Mouse (Mus musculus) common myeloid progenitor, adult 5-6 weeks (primary cell): Measurements from ENCODE around the gene Hoxc12. TPM values are rescaled to one million over a fixed set of nuclear protein-coding genes. Genes with fewer than 3 reads are reported as not detected.

Source experiments
- ATAC-seq: replicated peaks from 2 replicates; pipeline ENCODE4 v1.8.0; 2016; ENCODE audit warnings: low read depth, mild to moderate bottlenecking, moderate TSS enrichment, inconsistent platforms; ENCODE audit not compliant: poor library complexity, severe bottlenecking
- total RNA-seq: library from RNA; stranded (forward); fragments of 200-1000, 187-1606 nt; gene quantifications from 2 replicates; pipeline ENCODE4 v1.2.3, GENCODE M21; 2017

Gene Hoxc12
- total RNA-seq = not detected in 2 replicates

DNA sequence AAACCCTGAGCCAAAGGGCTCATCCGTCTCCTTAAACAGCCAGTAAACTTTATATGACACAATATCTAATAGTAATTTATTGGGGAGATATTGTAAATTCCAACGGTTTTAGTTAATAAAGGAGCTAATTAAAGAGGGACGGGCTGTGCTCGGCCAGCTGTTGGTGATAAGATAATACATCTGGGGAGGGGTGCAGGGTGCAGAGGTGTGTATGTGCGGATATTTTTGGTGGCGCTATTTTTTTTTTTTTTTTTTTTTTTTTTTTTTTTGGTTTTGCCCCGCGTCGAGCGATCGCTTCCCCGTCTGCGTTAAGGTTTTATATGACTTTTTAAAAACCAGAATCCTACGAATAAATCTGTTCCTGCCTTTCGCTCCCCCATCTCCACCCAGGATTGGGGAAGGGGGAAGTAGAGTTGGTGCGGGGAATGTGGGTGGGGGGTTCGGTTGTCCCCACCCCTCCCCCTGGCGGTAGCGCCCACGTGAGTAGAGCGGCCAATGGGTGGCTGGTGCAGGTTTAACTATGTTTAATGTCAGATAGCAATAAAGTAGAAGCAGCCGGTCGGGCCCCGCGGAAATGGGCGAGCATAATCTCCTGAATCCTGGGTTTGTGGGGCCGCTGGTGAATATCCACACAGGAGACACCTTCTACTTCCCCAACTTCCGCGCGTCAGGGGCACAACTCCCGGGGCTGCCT, at the start of gene Hoxc12:
Gene Hoxc12 (plus strand): TSS at position 479 of the 694 bp plus-strand sequence.
- no peak for ATAC-seq

DNA sequence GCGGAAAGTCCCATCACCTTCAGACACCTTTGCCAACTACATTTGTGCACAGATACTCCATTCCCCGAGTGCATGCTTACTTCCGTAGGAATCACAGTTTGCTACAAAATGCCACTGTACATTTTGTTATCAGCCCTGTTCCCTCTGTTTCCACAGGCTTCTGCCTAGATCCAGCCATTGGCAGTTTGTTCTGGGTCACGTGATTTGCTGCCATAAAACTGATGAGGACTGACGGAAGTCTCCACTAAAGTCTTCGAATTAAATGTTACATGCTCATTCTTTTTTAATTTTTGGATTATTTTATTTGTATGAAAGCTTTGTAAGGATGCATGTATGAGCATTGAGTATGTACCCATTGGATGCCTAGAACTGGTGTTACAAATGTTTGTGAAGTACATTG, 41.4 kb upstream of the Hoxc12 start:
- ATAC-seq = no peak

DNA sequence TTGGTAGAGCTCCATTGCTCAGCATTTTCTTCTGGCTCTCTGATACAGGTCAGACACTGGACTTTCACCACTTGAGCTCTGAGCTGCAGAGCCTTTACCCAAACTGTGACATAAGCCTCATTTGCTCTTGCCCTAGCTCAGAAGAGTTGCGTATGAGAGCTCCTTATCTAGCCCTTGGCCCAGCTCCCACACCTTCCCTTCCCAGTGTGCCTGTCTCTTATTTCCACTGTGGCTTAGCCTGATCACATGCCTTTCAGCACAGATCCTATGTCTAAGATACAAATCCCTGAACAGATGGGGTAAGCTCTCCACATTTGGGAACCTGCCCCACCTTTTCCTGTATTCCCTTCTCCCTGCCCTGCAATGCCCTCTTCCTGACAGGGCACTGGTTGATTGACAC, 31.6 kb upstream of the Hoxc12 start:
- ATAC-seq = no peak

DNA sequence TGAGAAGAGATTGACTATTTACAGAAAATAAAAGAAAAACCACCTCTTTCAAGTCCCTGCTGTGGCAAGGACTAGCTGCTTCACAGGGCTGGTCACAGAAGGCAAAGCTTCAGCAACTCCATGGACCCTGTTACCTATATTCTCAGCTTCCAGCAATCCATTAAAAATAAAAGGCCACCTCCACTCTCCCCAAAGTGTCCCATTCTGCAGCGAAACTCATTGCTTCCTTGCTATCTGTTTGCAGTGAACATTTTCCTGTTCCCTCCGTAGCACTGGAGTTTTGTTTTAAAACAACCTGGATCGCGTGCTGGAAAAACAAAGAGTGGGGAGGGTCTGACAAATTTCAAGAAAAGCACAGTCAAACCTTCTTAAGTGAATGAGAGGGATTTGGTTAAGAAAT, 27.0 kb upstream of the Hoxc12 start:
- no peak for ATAC-seq

DNA sequence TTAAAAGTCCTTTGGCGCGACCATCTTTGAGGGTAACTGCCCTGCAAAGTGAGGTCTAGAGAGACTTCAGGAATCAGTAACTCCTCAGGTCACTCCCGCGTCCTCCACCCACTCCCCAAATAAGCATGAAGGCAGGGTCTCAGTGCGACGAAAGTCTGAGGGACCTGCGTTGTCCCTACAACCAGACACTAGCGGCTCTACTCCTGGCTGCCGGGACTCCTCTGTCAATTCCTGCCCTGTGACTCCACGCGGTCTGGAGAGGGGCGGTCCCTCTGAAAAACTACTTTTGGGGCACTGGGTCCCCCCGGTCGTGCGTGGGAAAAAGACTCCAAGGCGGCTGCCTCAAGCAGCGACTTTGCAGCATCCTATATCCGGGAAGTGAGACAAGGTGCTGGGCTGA, 26.5 kb upstream of the Hoxc12 start:
- no peak for ATAC-seq

DNA sequence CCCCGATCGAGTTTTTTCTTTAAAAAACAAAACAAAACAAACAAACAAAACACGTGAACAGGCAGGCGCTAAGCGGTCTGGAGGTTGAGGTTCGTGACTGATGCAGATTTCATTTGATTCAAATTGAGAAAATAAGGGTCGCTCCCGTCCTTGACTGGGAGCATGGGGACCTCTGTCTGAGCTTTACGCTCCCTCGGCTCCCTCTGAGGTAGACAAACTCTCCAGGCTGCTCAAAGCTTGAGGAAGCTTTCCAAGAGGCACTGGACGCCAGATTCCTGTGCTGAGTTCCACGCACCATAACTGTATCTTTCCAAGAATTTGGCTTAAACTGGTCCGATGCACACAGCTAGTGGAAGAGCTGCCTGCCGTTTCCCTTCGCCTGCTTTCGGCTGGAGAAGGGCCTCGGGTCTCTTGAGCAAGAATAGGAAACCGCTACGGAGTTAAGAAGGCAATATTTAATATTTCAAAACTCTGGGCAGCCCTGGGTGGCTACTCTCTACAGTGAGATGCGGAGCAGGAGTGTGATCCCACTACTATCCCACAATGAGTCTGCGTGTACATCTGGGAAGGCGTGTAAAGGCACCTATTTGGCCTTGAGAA, 26.0 kb upstream of the Hoxc12 start:
- ATAC-seq = no peak

DNA sequence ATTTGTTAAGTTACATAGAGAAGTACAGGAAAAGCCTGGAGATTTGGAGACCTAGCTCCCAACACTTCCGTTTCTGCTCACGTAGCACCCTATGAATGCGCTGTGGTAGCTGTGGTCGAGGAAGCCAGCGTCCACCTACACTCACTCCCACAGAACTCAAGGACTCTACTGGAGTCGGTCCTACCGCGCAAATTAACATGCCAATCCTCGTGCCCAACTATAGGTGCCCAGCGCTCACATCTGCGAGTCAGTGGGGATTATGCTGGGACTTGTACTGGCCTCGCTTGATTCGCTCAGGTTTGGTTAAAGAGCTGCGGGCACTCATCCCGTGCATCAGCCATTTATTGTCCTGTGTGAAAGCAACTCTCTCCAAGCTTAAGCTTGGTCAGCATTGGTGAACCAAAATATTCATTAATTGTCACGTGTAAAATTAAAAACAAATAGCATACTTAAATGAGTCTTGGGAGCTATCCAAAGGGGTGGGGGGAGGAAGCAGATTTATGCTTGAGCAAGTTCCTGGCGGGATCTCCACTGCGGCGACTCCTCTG, 23.4 kb upstream of the Hoxc12 start:
- no peak for ATAC-seq

DNA sequence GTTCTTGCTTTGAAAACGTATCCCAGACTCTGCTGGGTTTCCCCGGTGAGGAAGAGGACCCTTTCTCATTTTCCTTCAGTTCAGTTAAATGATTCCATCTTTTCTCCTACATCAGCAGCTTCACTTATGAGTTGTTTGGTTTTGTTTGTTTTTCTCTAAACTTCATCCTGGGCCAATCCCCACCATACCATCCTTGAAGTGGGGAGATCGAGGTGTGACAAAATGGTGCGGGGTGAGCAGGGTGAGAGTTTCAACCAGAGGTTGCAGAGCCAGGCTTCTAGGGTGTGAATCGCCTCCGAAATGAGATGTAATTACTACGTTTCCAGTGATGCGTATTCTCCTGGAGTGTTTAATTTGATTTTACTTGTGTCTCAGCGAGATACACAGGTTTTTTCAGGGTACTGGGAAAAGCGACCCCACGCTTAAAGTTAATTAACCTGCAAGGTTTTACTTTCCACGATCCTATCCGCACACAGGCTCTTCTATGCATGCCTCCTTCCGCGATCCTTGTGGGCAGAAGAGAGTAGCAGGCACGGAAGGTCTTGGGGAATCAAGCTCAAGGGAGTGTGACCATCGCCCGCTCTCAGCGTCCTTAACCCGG, 18.5 kb upstream of the Hoxc12 start:
- ATAC-seq = no peak

DNA sequence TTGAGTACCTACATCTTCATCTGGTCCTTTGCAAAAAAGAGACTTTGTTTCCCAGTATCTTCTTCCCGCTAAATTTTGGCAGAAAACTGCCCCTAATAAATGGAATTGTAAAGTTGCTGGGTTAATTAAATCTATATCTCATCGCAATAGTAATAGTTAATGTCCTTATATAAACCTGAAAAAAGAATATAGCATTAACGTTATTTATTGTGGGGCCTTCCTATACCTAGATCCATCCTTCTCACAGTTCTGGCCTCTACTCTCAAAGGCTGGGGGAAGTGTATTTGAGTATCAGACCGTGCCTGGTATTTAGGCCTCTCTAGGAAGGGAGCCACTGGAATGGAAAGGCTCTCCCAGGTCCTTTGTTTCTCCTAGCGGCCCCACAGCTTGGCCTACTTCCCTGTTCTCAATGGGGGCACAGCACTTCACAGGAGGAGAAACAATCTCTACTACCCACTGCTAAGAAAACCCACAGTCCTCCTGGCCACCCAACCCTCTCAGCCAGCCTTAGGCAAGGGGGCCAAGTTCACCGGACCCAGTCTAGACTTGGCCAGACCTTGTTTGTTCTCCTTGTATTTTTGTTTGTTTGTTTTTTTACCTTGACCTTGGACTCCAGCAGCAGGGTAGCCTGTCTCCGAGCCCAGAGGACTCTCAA, 17.8 kb upstream of the Hoxc12 start:
- ATAC-seq = no peak

DNA sequence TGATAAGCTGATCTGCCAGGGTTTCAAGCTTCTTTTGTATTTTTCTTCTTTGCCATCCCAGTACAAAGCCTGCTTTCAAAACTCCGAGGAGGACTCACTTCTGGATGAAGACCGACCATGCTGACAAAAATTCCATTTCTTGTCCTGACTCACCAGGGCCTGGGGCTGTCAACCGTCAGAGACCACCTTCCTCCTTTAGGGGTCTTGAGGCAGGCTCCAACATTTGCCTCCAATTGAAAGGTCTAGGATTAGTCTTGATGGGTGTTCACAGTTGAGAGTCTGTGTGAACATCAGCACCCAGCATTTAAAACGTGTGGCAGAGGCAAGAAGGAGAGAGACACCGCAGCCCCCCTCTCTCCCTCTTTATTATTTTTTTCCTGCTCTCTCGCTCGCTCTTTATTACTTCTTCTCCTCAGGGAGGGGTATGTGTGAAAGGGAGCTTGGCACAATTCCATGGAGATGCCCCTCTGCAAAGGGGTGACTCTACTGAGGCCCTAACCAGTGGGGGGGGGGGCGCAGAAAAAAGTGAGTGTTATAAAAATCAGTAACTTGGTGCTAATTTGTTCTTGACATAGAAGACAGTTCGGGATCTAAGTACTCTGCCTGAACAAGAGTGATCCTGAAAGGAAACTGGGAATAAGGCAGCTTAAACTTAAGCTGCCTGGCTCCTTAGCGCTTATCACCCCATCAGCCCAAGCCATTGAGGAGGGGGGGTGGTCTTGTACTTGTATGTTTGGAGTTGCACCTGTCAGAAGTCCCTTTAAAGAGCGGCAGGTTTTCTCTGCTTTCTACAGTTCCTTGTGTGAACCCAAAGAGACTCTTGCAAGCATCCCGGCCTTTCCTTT, 17.0 kb upstream of the Hoxc12 start:
- no peak for ATAC-seq

DNA sequence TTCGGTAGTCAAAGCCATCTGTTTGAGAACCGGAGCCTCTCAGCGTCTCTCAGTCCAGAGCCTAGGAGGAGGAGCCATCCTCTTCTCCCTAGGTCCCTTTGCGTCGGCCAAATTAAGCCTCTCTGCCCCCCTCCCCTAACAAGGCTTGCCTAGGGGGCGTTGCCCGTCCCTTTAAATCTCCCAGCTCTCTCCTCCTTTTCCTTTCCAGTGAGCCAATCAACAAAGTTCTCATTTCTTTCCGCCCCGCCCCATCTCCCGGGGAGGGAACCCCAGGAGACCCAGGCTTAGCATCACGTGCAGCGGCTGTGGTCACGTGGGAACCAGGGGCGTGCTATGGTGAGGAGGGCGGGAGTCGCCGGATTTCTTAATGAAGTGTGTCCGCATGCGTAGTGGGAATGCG, 15.9 kb upstream of the Hoxc12 start:
- ATAC-seq = peak; percentile 32; the same call in 1 of the 2 replicates

DNA sequence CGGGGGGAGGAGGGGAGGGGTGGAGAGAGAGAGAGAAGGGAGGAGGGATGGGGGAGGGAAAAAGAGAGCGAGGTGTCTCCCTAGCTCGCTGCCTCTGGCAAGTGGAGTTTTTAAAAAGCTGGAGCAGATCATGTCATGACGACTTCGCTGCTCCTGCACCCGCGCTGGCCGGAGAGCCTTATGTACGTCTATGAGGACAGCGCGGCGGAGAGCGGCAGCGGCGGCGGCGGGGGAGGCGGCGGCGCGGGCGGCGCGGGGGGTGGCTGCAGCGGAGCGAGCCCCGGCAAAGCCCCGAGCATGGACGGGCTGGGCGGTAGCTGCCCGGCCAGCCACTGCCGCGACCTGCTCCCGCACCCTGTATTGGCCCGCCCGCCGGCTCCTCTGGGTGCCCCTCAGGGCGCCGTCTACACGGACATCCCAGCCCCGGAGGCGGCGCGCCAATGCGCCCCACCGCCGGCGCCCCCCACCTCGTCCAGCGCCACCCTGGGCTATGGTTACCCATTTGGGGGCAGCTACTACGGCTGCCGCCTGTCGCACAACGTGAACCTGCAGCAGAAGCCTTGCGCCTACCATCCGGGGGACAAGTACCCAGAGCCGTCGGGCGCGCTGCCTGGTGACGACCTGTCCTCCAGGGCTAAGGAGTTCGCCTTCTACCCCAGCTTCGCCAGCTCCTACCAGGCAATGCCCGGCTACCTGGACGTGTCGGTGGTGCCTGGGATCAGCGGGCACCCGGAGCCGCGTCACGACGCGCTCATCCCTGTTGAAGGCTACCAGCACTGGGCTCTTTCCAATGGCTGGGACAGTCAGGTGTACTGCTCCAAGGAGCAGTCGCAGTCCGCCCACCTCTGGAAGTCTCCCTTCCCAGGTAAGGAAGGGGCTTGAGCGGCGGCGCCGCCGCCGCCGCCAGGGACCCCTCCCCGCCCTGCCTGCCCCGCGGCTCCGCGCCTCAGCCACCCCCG, 15.2 kb upstream of the Hoxc12 start, which contains the start of gene Hoxc13:
Gene Hoxc13 (plus strand): TSS at position 51 of the 959 bp plus-strand sequence.
- ATAC-seq = no peak

DNA sequence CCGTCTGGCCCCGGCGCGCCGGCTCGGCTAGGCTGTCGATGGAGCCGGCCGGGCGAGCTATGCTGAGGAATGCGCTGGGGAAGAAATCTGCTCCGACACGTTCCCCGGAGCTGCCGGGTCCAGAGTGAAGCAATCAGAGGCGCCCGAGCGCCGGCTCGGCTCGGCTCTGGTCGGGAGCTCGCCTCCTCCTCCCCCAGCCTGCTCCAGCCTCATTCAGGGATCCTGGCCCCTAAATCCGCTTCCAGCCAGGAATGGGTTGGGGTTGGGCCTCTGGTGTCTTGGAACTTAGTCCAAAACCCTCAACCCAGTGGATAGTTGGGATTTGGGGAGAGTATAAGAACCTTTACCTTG, 14.6 kb upstream of the Hoxc12 start:
- no peak for ATAC-seq

DNA sequence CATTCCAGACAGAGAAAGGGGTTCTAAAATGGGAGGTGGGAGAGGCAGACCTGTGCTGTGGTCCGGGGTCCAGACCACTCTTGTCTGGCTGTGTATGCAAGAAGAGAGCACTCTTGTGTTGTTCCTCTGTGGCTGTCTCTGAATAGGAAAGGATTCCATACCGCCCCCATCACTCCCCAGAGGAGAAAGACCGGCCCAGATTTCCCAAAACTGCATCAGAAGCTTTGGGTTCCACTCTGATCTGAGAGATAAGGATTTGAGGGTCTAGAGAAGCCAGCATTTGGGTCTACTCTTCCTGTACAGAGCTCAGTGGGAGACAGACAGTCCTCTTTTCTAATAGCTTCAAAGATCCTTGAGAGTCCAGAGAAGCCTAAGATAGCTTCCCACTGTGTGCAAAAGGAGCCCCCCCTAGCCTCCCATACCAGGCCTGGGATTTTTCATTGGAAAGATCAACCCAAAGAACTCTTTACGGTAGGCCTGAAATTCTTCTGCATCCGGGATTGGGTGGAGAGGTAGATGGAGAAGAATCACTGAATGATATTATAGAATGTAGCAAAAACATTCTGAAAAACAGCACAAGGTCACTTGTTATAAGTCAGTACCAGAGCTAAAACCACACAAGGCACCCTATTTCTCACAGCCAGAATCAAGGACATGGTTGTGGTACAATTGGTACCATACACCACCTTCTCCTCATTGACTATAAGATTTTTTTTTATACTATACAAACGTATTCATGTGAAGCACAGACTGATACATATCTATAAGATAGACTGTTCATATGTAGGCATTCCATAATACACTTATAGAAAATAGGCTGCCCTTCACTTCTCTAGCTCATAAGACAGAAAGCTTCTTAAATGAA, 13.7 kb upstream of the Hoxc12 start:
- no peak for ATAC-seq

DNA sequence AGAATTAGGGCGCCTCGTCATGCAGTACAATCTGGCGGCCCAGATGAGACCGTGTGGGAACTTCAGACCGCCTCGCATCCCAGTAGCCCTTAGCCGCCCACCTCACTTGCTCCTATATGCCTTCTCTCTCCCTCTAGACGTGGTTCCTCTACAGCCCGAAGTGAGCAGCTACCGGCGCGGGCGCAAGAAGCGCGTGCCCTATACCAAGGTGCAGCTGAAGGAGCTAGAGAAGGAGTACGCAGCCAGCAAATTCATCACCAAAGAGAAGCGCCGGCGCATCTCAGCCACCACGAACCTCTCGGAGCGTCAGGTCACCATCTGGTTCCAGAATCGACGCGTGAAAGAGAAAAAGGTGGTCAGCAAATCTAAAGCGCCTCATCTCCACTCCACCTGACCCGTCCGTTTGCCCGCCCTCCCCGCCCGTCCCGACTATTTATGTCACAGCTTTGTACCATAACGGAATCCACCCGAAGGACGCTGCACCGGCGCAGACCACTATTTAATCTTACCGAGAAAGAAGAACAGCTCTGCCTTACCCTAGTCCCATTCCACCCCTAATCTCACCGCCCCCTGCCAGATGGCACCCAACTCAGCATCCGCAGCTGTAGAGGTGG, 9.4 kb upstream of the Hoxc12 start:
- no peak for ATAC-seq

DNA sequence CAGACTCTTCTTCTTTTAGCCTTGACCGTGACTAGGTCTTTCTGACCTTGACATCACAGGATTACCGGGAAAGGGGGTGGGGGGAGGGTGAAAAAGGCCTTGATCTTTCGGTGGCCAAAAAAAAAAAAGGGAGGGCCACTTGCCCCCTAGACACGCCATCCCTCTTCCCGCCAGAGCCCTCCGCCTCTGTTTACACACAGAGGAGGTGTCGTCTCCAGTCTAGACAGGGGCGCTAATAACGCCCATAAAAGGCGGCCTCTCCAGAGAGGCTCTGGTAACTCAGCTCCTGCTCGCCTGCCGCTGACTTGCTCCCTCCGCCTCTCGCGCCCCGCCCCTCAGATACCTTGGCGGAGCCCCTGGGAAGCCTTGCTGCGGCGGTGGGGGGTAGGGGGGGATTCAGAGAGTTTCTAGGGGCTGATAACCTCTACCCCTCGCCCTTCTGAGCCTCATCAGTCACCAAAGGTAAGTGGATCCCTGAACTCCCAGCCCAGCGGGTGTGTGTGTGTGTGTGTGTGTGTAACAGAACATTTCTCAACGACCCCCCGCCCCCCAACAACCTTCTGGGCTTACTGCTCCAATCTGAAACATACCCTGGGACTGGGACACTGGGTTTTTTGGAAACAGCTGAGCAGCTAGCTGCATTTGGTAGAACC, 4.7 kb upstream of the Hoxc12 start:
- ATAC-seq = no peak

DNA sequence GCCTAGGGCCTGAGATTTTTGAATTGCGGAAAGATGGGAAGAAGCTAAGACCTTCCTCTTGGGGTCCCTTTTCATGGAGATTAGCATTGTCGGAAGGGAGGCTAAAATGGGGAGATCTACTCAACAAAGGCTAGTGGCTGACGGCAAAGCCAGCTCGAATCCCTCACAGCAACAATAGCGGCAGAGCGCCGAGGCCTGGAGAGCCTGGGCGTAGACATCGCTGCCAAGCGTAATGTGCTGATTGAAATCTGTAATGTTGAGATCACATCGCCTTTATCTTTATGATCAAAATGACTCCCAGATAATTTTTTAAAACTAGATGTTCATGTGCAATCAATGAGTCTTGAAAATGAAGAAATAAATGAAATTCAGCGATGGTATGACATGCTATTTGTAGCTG, 2.1 kb upstream of the Hoxc12 start:
- ATAC-seq = no peak
